Mouse (Mus musculus) erythroid progenitor cell, adult 5-6 weeks (primary cell): ENCODE measurements around the gene Izumo4. TPM values are rescaled to one million over a fixed set of nuclear protein-coding genes. Genes with fewer than 3 reads are reported as not detected.
A peak's percentile ranks its signal among the peaks of the same experiment; 100 is the strongest.

Experiments used
- ATAC-seq: replicated peaks from 2 replicates; pipeline ENCODE4 v1.8.0; 2016; ENCODE audit warnings: moderate number of reproducible peaks, mild to moderate bottlenecking, moderate TSS enrichment, inconsistent platforms; ENCODE audit not compliant: poor library complexity, low FRiP score, severe bottlenecking
- total RNA-seq, 2 experiments: library from RNA; stranded (forward) in 1 of 2; stranded (reverse) in 1 of 2; fragments of 150-400 nt in 1 of 2; fragments of 186-747, 209-891 nt in 1 of 2; gene quantifications; 2 replicates each; pipeline versions ENCODE4 v1.2.3 to v1.2.4; 2015 to 2017; ENCODE audit warnings: low replicate concordance in 2 of 2

The Izumo4 gene
- total RNA-seq, 2 experiments from 2014 or later: 3.8 to 21.4 TPM

DNA sequence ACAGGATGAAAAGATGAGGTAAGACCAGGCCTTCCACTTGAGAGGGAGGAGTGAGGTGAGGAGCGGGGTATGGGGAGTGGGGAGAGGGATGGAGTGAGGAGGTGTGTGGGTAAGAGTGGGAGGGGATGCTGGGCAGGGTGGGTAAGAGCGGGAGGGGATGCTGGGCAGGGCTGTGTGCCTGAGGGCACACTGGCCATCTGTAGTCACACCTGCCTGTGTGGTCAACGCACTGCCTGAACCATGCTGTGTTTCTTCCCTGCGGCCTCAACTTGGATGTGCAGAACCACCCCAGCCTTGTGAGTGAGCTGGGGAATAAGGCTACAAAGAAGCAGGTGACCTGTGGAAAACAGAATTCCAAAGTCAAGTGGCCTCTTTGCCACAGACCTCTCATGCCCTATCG lies 2.4 kb downstream of the Izumo4 start:
- no peak for ATAC-seq

DNA sequence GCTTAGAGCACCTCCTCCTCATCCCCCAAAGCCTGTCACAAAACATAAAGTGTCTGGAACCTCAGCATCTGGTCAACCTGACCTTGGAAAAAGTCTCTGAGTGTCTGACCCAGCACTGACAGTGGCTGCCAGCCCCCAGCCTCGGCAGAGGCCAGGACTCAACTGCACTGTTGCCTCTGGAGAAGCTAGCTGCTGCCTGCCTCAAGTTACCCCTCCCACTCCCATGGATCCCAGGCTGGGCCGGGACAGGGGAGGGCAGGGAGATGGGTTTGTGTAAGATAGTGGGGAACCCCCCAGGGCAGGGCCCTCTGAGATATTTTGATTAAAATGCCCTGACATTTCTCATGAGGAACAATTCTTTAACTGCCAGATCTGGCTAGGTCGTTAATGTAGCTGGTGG lies 3.0 kb downstream of the Izumo4 start:
- no peak for ATAC-seq

DNA sequence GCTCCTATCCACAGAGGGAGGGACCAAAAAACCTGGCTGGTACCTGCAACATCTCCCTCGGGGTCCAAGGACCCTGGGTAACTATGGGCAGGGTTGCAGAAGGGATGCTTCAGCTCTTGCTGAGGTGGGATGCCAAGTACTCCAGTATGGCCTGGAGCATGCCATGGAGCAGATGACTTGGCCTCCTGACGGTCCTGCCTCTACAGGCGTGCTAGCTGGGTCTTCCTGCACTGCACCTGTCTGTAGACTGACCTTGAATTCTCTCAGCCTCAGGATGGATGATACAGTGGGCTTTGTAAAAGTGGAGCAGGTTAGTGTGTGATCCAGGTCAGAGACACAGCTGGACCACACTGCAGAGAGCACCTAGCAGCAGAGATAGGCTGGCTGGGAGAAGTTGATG lies 3.5 kb downstream of the Izumo4 start:
- no peak for ATAC-seq

DNA sequence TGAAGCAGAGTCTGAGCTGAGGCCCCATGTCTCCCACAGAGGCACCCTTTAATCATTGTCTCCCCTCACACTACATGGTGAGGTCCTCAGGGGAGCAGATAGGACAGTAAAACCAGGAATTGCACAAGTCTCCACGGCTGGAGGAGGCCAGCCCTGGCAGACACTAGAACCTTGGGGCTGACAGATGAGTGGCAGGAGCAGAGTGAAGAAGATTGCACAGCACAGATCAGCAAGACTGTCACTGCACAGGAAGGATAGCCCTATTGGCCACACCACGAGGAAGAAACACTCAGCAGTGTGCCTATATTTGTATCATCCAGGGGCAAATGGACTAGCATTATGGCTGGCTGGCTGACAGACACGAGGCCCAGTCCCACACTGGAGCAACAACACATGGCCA lies 8.8 kb downstream of the Izumo4 start:
- ATAC-seq: no peak

DNA sequence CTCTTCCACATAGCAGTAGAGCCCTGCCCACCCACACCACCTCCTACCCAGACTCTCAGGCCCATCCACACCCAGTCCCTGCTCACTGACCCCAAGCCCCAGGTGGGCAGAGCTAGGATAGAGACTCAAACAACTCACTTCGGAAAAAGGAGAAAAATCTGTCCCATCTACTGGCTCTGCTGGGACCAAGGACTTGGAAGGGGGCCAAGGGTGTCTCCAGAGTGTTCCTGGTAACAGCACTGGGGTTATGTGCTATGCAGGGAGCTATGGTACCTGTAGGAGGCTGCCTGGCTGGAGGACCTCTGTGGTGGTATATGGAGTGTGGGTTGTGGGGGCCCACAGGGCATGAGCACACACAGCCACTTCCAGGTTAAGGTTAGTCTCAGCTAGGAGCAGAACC lies 15.3 kb downstream of the Izumo4 start:
- ATAC-seq: no peak

DNA sequence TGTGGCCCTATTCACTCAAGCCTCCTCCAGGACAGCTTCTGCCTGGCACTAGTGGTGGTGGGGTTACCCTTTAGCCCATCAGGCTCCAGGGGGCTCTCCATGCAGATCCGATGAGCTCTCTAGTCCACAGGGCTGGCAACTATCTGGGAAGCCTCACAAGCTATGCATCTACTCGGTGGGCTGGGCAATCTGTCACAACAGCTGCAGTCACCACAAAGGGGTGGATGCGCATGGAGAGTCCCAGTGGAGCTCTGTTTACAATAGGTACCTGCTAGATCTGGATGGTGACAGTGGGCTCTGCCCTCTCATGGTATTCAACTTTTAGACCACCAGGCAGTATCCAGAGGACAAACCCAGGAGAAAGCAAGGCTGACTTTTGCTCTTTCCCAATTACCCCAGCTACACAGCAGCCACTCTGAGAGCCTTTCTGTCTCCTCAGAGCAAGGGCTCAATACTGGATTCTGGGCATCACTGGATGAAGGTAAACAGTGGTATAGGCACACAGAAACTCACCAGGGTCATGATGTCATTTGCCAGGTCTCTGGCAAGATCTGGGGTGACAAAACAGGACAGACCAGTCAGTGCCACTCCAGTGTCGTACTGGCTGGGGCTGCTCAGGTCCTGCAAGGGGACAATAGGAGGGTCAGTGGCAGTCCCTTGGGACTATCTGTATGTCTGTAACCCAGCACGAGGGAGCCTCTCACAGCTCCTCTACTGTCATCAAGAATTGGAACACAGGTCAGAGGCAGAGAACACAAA lies 25.6 kb downstream of the Izumo4 start:
- no peak for ATAC-seq

DNA sequence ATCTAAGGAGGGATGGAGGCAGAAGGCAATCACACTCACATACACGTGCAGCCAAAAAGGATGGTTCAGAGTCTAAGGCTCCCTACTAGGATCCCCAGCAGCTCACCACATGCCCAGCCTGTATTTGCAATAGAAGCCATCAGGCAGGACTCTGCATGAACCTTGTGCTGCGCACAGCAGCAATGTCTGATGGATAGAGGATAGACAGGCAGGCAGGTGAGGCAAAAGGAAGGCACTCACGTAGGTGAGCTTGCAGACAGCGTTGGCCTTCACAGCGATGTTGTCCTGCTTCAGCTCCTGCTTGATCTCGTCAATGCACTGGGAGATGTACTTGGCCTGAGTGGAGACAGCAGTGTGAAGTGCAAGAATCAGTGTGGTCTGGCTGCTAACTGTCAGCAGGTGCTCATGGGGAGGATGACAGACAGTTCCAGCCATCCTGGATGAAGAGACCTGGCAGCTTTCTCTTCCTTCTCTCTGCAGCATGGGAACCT lies 30.7 kb downstream of the Izumo4 start:
- no peak for ATAC-seq

DNA sequence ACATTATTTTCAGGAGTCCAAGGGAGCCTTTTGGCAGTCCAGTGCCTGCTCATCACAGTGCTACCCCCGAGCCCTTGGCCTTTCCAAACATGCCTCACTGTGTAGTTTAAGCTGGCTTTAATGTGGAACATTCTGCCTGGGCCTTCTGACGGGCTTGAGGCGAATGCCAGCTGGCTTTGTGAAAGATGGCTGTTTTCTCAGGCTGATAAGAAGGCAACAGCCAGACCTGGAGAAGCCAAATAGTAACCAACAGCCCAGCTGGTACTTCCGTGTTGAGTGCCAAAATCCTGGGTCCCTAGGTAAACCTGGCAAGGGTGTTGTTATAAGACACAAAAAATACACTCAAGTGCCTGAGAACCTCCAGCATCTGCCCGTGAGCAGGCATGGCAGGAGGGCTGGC lies 34.7 kb downstream of the Izumo4 start:
- ATAC-seq: no peak

DNA sequence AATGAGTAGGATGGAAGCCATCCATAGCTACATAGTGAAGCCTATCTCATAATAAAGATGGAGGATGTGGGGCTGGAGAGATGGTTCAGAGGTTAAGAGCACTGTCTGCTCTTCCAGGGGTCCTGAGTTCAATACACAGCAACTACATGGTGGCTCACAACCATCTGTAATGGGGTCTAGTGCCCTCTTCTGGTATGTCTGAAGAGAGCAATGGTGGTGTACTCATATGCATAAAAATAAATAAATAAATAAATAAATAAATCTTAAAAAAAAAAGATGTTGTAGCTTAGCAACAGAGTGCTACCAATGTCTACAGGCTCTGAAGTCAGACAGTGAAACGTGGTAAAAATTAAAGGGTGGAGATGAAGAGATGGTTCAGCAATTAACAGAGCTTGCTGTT lies 36.7 kb downstream of the Izumo4 start:
- no peak for ATAC-seq

DNA sequence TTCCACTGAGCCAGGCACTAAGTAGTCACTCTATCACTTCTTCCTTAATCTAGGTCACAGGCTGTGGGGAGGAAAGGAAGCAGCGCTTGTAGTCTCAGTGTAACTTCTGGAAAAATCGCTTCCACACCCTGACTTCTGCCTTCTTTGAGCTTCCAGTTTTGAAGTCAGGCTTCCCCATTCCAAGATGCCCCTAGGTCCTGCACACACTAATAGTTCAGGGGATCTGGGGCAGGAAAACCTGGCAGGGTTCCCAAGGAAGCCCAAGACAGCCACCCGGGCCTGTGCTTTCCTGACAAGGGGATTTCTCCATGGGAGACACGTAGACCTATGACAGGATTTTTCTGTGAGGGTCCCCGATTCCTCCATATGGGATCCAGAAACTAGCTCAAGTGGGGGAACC lies 39.2 kb downstream of the Izumo4 start:
- ATAC-seq: no peak

DNA sequence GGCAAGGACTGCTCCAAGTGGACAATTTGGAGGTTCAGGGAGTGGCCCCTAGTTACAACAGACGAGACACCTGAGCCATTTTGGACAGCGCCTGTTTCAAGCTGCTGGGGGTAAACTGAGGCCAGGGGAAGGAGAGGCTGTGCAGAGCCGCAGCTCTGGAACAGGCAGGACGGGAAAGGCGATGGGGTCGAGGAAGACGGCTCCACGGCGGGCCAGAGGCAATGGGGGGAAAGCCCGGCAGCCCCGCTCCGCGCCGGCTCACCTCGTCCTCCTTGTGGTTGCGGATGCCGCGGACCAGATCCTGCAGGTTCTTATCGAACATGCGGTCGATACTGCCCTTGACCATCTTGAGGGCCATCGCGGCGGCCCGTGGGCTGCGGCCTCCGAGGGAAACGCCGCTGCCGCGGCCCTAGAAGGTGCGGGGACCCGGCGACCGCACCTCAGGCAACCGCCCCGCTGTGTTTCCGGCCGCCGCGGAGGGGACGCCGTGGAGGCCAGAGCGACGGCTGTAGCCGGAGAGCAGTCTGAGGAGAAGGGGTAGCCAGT lies 39.7 kb downstream of the Izumo4 start:
- ATAC-seq: no peak

DNA sequence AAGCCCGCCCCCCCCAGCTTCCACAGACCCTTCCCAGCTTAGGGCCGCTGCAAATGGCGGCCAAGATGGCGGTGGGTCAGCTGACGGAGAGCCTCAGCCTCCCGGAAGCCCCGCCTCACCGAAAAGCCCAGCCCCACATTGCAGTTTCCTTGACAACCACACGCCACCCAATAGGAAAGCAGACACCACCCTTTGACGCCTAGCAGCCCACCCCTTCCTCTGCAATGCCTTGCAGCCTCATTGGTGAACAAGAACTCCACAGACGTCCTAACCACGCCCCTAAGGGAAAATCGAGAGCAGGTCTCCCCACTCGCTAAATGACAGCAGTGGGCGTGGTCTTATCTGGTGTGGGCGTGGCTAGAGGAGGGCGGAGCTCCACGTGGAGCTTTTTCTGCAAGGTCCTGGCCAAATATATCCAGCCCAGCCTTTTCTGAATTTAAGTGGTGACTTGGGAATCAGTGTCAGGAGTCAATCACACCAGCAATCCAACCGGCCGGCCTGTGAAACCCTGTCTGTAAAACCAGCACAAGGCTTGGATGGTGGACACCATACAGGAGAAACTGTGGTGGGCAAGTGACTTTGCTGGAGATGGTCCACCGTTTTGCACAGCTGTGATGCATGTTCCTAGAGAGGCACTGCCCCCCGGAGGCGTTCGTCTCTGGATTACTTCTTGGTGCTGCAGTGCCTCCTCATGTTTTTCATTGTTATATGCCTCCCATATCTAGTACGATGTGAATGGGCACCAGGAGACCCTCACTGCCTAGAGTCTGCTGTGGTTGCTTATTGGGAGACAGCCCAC lies 40.4 kb downstream of the Izumo4 start, which contains the start of gene Ap3d1:
Gene Ap3d1, minus strand, starts transcription at position 85 of the 799 bp plus-strand sequence.
- peak; percentile 96 for ATAC-seq

DNA sequence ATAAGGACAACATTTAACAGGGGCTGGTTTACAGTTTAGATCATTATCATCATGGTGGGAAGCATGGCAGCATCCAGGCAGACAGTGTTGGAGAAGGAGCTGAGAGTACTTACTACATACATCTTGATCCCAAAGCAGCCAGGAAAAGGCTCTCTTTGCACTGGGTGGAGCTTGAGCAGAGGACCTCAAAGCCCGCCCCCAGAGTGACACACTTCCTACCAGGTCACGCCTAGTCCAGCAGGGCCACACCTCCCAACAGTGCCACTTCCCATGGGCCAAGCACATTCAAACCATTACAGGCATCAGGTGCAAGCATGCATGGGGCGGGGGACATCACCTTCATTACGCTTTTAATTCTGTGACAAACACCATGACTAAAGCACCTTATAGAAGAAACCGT lies 42.3 kb downstream of the Izumo4 start:
- ATAC-seq: peak; percentile 73

DNA sequence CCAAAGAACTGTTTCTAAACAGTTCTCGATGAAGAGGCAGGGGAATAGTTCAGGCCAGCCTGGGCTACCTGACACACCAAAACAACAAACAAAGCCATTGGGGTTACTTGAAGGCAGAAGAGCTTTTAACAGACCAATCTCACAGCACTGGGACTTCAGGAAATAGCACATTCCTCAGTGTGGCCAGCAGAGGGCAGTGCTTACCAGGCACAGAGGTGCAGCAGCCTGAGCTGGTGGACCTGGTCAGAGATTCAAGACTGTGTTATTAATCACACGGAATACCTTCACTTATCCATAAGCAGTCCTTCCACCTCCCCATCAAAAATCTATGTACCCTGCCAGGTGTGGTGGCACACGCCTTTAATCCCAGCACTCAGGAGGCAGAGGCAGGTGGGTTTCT lies 45.4 kb downstream of the Izumo4 start:
- ATAC-seq: peak; percentile 69

DNA sequence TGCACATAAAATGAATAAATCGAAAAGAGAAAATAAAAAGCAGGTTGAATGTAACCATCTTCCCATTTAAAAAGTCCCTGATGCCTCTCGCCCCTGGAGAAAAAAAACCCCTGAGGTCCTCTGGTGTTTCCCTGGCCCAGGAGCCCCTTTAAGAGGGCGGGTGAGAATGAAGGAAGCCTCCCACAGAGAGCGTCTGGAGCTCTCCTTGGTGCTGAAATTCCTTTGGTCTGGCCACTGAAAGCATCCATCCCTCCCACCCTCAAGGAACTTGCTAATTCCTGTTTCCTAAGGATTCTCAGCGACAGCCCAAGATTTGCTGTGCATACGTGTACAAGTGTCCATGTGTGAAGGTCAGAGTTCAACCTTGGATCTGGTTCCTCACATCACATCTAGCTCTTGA lies 46.6 kb downstream of the Izumo4 start:
- no peak for ATAC-seq

DNA sequence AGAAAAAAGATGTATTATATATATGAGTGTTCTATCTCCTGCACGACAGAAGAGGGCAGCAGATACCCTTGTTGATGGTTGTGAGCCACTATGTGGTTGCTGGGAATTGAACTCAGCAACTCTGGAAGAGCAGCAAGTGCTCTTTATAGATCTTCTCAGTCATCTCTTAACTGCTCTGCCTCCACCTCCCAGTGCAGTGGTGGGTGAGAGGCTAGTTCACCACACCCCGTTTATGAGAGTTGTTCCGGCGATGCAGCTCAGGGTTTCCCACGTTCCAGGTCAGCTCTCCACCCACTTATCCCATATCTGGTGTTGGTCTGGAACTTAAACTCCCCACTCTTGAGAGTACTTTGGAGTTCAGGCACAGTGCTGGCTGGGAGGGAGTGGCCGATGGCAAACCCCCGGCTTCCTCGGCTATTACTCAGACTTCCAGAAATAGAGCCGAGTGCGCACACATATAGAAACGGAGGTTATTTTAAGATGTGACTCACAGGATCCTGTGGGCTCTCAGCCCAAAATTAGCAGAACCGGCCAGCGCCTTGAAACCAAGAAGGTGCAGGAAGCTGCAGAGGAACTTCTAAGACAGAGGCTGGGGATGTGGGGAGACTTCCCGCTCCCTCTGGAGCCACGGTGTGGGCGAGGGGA lies 49.3 kb downstream of the Izumo4 start:
- no peak for ATAC-seq

DNA sequence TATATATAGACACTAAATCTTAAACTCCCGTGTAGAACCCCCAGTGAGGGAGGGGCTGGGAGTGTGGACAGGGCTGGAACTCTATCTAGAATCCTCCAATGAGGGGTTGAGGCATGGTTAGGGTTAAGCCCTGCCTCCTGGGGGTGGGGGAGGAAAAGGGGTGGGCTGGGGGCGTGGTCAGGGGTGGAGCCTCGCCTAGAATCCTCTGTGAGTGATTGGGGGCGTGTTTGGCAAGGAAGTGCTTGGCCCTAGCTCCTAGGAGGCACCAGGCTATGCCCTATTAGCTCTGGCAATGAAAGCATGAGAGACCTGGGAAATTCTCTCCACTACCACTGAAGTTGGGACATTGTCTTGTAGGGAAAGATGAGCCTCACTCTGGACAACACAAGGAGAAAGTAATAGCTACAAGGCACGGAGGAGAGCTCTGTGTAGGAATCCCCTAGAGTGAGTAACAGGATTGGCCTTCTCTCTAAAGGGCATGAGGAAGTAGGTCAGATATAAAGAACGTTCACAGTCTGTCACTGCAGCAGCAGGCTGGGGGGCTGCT lies 50.2 kb downstream of the Izumo4 start:
- peak; percentile 16; the same call in 1 of the 2 replicates for ATAC-seq

DNA sequence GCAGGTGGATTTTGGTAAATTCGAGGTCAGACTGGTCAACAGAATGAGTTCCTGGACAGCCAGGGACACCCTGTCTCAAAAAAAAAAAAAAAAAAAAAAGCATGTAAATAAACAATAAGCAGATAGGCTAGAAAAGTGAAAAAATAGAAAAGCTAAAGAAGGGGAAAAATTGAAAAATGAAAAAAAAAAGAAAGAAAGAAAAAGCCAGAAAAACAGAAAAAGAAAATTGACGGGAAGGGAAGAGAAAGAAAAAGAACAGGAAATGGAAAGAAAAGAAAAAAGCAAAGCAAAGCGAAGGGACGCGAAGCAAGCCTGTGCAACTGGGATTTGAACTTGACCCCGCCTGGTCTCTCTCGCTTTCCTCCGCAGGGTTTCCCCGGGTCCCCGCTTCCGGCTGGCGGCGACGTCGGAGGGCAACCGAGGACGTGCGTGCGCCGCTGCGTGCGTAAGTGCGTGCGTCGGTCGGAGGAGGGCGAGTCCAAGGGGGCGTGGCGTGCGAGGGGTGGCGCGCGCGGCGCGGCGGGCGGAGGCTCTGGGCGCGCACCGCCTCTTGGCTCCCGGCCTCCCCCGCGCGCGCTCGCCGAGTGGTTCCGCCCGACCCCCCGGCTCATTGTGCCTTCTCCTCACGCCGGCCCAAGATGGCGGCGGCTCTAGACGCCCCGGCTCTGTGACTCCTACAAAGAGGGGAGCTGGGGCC lies 52.8 kb downstream of the Izumo4 start, which contains the start of gene Dot1l:
Gene Dot1l, plus strand, starts transcription at position 613 of the 697 bp plus-strand sequence.
- peak; percentile 86 for ATAC-seq
